Mouse (Mus musculus): Measurements from ENCODE around the gene B4galnt2.

- TF ChIP-seq TCF12 (IDR thresholded peaks at IDR 0.05; ENCODE audit: low read depth, low read length): 0 out of 2 replicates have a peak, but pooled peaks have one; percentile 9
- no peak for TF ChIP-seq RCOR1 (conservative IDR thresholded peaks at IDR 0.05; ENCODE audit: low read depth, low read length)
- TF ChIP-seq POLR2A (IDR thresholded peaks at IDR 0.05; ENCODE audit: low read depth, low read length): no peak
- no peak for TF ChIP-seq JUN (IDR thresholded peaks at IDR 0.05; ENCODE audit: insufficient read depth, low read depth, low read length)
- TF ChIP-seq ZMIZ1 (IDR thresholded peaks at IDR 0.05; ENCODE audit: low read depth, low read length): no peak
- TF ChIP-seq RAD21 (IDR thresholded peaks at IDR 0.05; ENCODE audit: low read depth, low read length): no peak
- TF ChIP-seq TBP (conservative IDR thresholded peaks at IDR 0.05; ENCODE audit: low read depth, low read length): no peak
- no peak for TF ChIP-seq MAFK (IDR thresholded peaks at IDR 0.05; ENCODE audit: insufficient replicate concordance, low read length)
- no peak for TF ChIP-seq MAX (IDR thresholded peaks at IDR 0.05; ENCODE audit: low read length)
These were observed 85.1 kb downstream of the B4galnt2 start for GRCm38 (mm10) chr11:95829526-95830050.

Data from CH12.LX (cell line).